Mouse (Mus musculus) lung, adult 2 months (tissue): ENCODE data around the gene Ube2dnl2. TPM values are rescaled to one million over a fixed set of nuclear protein-coding genes. Genes with fewer than 3 reads are reported as not detected.

ENCODE experiments used
- DNase-seq: peaks from one replicate; pipeline ENCODE4 v3.0.0; 2022
- H3K4me1 ChIP-seq: fragments of 200-500 bp; 2 replicates; pipeline ENCODE4 v1.6.1; 2011; ENCODE audit warnings: low read length; ENCODE audit not compliant: control insufficient read depth, insufficient read depth
- H3K4me3 ChIP-seq: fragments of 200-500 bp; replicated peaks from 2 replicates; pipeline ENCODE3; 2011; ENCODE audit warnings: low read depth, mild to moderate bottlenecking, control low read depth, low read length; ENCODE audit errors: extremely low read depth
- CTCF ChIP-seq: fragments of 200-500 bp; IDR thresholded peaks from 2 replicates; pipeline ENCODE4 v1.5.1; 2011; ENCODE audit warnings: mild to moderate bottlenecking, low read length, control low read depth; ENCODE audit not compliant: insufficient read depth
- POLR2A ChIP-seq: fragments of 200-500 bp; IDR thresholded peaks from 2 replicates; pipeline ENCODE4 v1.6.1; 2011; ENCODE audit warnings: low read depth, mild to moderate bottlenecking, control low read depth, low read length, borderline replicate concordance; ENCODE audit errors: extremely low read depth
- WGBS: fragments of 180-500 bp; shearing (Covaris S2); methylation state at CpG from one replicate; pipeline ENCODE4 v1.1.7; 2018; 5-methylcytosine and 5-hydroxymethylcytosine counted together
- polyA plus RNA-seq: library from polyadenylated mRNA; depleted of rRNA; stranded (reverse); fragments of >200 nt; gene quantifications from 2 replicates; pipeline ENCODE4 v1.2.3, GENCODE M21; 2012; rRNA removed

Ube2dnl2 gene
- not detected in 2 replicates for polyA plus RNA-seq

- 54% methylated on average over 1 of the region's 1 CpGs for WGBS
- DNase-seq, result no peak
- no peak within 1 kb of the TSS for H3K4me3 ChIP-seq
- no peaks in the 10 kb centered on the region for H3K4me1 ChIP-seq
- TF ChIP-seq CTCF (no peak), POLR2A (no peak)
Measured at GRCm38 (mm10) chrX:114907282-114907681, at the start of gene Ube2dnl2. Gene Ube2dnl2 (plus strand): TSS chrX:114907582.

GRCm38 (mm10) chrX:114895489-114895888, 11.9 kb upstream of the Ube2dnl2 start:
- Histone ChIP-seq H3K4me3 (no peak overlapping the region), H3K4me1 (no peaks in the 10 kb centered on the region)
- DNase-seq, result no peak
- TF ChIP-seq CTCF (no peak), POLR2A (no peak)

- Histone ChIP-seq H3K4me1 (no peaks in the 10 kb centered on the region), H3K4me3 (no peak overlapping the region)
- no peak for DNase-seq
- no peak for TF ChIP-seq CTCF
- WGBS, result 77% methylated on average over 3 of the region's 3 CpGs
Measured at GRCm38 (mm10) chrX:114897506-114897905, 9.9 kb upstream of the Ube2dnl2 start.

GRCm38 (mm10) chrX:114903391-114903790, 4.0 kb upstream of the Ube2dnl2 start:
- DNase-seq, result no peak
- no peak overlapping the region for H3K4me3 ChIP-seq
- H3K4me1 ChIP-seq, result no peaks in the 10 kb centered on the region
- TF ChIP-seq CTCF (no peak), POLR2A (no peak)

- no peak within 1 kb of the TSS for H3K4me3 ChIP-seq
- 85% methylated on average over 5 of the region's 5 CpGs for WGBS
- no peaks in the 10 kb centered on the region for H3K4me1 ChIP-seq
- no peak for TF ChIP-seq CTCF
- no peak for TF ChIP-seq POLR2A
- no peak for DNase-seq
Measured at GRCm38 (mm10) chrX:114904712-114905111, 2.7 kb upstream of the Ube2dnl2 start, which contains the start of gene Ube2dnl1. Gene Ube2dnl1 (plus strand): TSS chrX:114905012.

- DNase-seq, result no peak
- Histone ChIP-seq H3K4me3 (no peak overlapping the region), H3K4me1 (no peaks in the 10 kb centered on the region)
- TF ChIP-seq CTCF, result no peak
- TF ChIP-seq POLR2A, result no peak
- 28% methylated on average over 1 of the region's 1 CpGs for WGBS
Measured at GRCm38 (mm10) chrX:114955066-114955465, 47.7 kb downstream of the Ube2dnl2 start.

Other genes with a start within 250 kb of the Ube2dnl2 start
- gene Ube2dnl1, start 2.6 kb upstream of the Ube2dnl2 start, polyA plus RNA-seq, result not detected in 2 replicates